Mouse (Mus musculus): Measurements from ENCODE around the gene Vars2. TPM values are rescaled to one million over a fixed set of nuclear protein-coding genes. Genes with fewer than 3 reads are reported as not detected.

Vars2 gene
- total and polyA plus RNA-seq, 3 experiments, result 24.0 to 34.0 TPM; not detected in 1

GRCm38 (mm10) chr17:35667334-35668065 is at the start of gene Vars2 (continued):
- TF ChIP-seq BHLHE40 (IDR thresholded peaks at IDR 0.05; ENCODE audit: borderline replicate concordance, low read depth, low read length) (no peak), MAZ (IDR thresholded peaks at IDR 0.05; ENCODE audit: low read depth, low read length) (peak; percentile 29; the same call in 1 of the 2 replicates), USF1 (IDR thresholded peaks at IDR 0.05; ENCODE audit: low read depth, low read length) (no peak; the same call in 1 of the 2 replicates)

- Histone ChIP-seq H3K36me3 (ENCODE audit: control insufficient read depth in 1 of 2, insufficient read depth in 2 of 2, low read length in 2 of 2) (no peaks in the 10 kb centered on the region), H3K27ac (ENCODE audit: control insufficient read depth, low read depth, low read length) (no peak overlapping the region), H3K4me3 (ENCODE audit: control insufficient read depth in 1 of 2, insufficient read depth in 1 of 2, low read depth in 2 of 2, low read length in 2 of 2) (no peak overlapping the region), H3K4me1 (ENCODE audit: control insufficient read depth in 1 of 2, insufficient read depth in 2 of 2, low read length in 2 of 2) (no peaks in the 10 kb centered on the region), H3K79me2 (ENCODE audit: control insufficient read depth, insufficient read depth, low read length, poor library complexity) (no peaks in the 10 kb centered on the region), H3K9me3 (replicated peaks; ENCODE audit: insufficient read depth, low read length) (no peaks in the 10 kb centered on the region), H3K9ac (ENCODE audit: control insufficient read depth, low read depth, low read length, poor library complexity, severe bottlenecking) (no peak overlapping the region), H3K27me3 (ENCODE audit: control insufficient read depth in 1 of 2, insufficient read depth in 2 of 2, low read length in 2 of 2) (peaks cover 12 to 17% of the 10 kb centered on the region in 2 experiments)
- peak; percentile 60; the same call in 1 of the 2 replicates for TF ChIP-seq MAX (IDR thresholded peaks at IDR 0.05; ENCODE audit: low read length)
- no peak for TF ChIP-seq KAT2A (conservative IDR thresholded peaks at IDR 0.05; ENCODE audit: low read depth, low read length)
- peak; percentile 90 for TF ChIP-seq USF1 (IDR thresholded peaks at IDR 0.05; ENCODE audit: low read depth, low read length)
- no peak for TF ChIP-seq ZNF384 (IDR thresholded peaks at IDR 0.05; ENCODE audit: low read depth, low read length)
- TF ChIP-seq USF2 (IDR thresholded peaks at IDR 0.05; ENCODE audit: borderline replicate concordance in 1 of 2, insufficient read depth in 1 of 2, low read depth in 1 of 2, low read length in 2 of 2), result peak in 1 of 2 experiments; percentile 52; a peak in 1 of 4 replicates
- peak; percentile 18; the same call in 1 of the 2 replicates for TF ChIP-seq BHLHE40 (IDR thresholded peaks at IDR 0.05; ENCODE audit: borderline replicate concordance, low read depth, low read length)
- no peak for DNase-seq (ENCODE audit: low read depth, low spot score)
These were observed 49.7 kb upstream of the Vars2 start for GRCm38 (mm10) chr17:35717080-35717479.

GRCm38 (mm10) chr17:35716114-35716513 is 48.7 kb upstream of the Vars2 start:
- Histone ChIP-seq H3K4me1 (ENCODE audit: control insufficient read depth in 1 of 2, insufficient read depth in 2 of 2, low read length in 2 of 2) (no peaks in the 10 kb centered on the region), H3K27ac (ENCODE audit: control insufficient read depth, low read depth, low read length) (no peak overlapping the region), H3K9me3 (replicated peaks; ENCODE audit: insufficient read depth, low read length) (no peaks in the 10 kb centered on the region), H3K4me3 (ENCODE audit: control insufficient read depth in 1 of 2, insufficient read depth in 1 of 2, low read depth in 2 of 2, low read length in 2 of 2) (no peak overlapping the region), H3K27me3 (ENCODE audit: control insufficient read depth in 1 of 2, insufficient read depth in 2 of 2, low read length in 2 of 2) (peaks cover 15 to 19% of the 10 kb centered on the region in 2 experiments), H3K79me2 (ENCODE audit: control insufficient read depth, insufficient read depth, low read length, poor library complexity) (no peaks in the 10 kb centered on the region), H3K9ac (ENCODE audit: control insufficient read depth, low read depth, low read length, poor library complexity, severe bottlenecking) (no peak overlapping the region), H3K36me3 (ENCODE audit: control insufficient read depth in 1 of 2, insufficient read depth in 2 of 2, low read length in 2 of 2) (no peaks in the 10 kb centered on the region)
- no peak for DNase-seq (ENCODE audit: low read depth, low spot score)
- TF ChIP-seq EP300 (IDR thresholded peaks at IDR 0.05; ENCODE audit: low read depth in 1 of 2, low read length in 2 of 2) (no peak), ZC3H11A (IDR thresholded peaks at IDR 0.05; ENCODE audit: low read depth, low read length) (no peak), RAD21 (IDR thresholded peaks at IDR 0.05; ENCODE audit: low read depth, low read length) (no peak), NELFE (IDR thresholded peaks at IDR 0.05; ENCODE audit: low read depth, low read length) (no peak), SMC3 (IDR thresholded peaks at IDR 0.05; ENCODE audit: low read depth, low read length) (no peak), CTCF (IDR thresholded peaks at IDR 0.05 in 2 of 3, conservative IDR thresholded peaks at IDR 0.05 in 1 of 3; ENCODE audit: control insufficient read depth in 1 of 3, insufficient read depth in 1 of 3, low read depth in 2 of 3, low read length in 3 of 3, poor library complexity in 1 of 3, severe bottlenecking in 1 of 3) (no peak), MYC (IDR thresholded peaks at IDR 0.05; ENCODE audit: low read depth, low read length) (no peak), CHD2 (IDR thresholded peaks at IDR 0.05; ENCODE audit: low read length) (no peak), JUND (IDR thresholded peaks at IDR 0.05; ENCODE audit: low read depth, low read length) (no peak), TAL1 (IDR thresholded peaks at IDR 0.05; ENCODE audit: low read length) (no peak), HCFC1 (IDR thresholded peaks at IDR 0.05; ENCODE audit: low read depth, low read length) (no peak), KAT2A (conservative IDR thresholded peaks at IDR 0.05; ENCODE audit: low read depth, low read length) (no peak)

Measured in MEL (cell line).